Mouse (Mus musculus) forebrain, embryonic 12.5 days (tissue): Measurements from ENCODE around the gene Cyp2a12. TPM values are rescaled to one million over a fixed set of nuclear protein-coding genes. Genes with fewer than 3 reads are reported as not detected.
"Not testable (repeated sequence)": the region's sequence is repeated elsewhere in the genome, so short reads cannot be mapped to it uniquely, and the experiment has no call there.

Source experiments
- ATAC-seq: fragments of 200-750 bp; cut with Nextera tagmentation; 2 replicates; pipeline ENCODE4 v1.8.0; 2017; ENCODE audit warnings: moderate TSS enrichment; ENCODE audit not compliant: low FRiP score
- H3K27ac ChIP-seq: fragments of 300-500 bp; sonication (generic); 2 replicates; pipeline ENCODE4 v1.5.1; 2016; ENCODE audit warnings: mild to moderate bottlenecking
- H3K27me3 ChIP-seq: fragments of 300-500 bp; sonication (generic); 2 replicates; pipeline ENCODE4 v1.6.1; 2016; ENCODE audit warnings: mild to moderate bottlenecking
- H3K36me3 ChIP-seq: fragments of 300-500 bp; sonication (generic); replicated peaks from 2 replicates; pipeline ENCODE4 v1.6.1; 2016; ENCODE audit warnings: mild to moderate bottlenecking
- H3K4me1 ChIP-seq: fragments of 300-500 bp; sonication (generic); 2 replicates; pipeline ENCODE4 v1.6.1; 2016
- H3K4me2 ChIP-seq: fragments of 300-500 bp; sonication (generic); 2 replicates; pipeline ENCODE4 v1.6.1; 2016; ENCODE audit warnings: mild to moderate bottlenecking, moderate library complexity
- H3K4me3 ChIP-seq: fragments of 300-500 bp; sonication (generic); replicated peaks from 2 replicates; pipeline ENCODE4 v1.5.1; 2016; ENCODE audit warnings: mild to moderate bottlenecking
- H3K9ac ChIP-seq: fragments of 300-500 bp; sonication (generic); 2 replicates; pipeline ENCODE4 v1.6.1; 2016; ENCODE audit warnings: mild to moderate bottlenecking
- H3K9me3 ChIP-seq: fragments of 300-500 bp; sonication (generic); 2 replicates; pipeline ENCODE4 v1.6.1; 2016
- WGBS: fragments of 180-500 bp; shearing (Covaris S2); methylation state at CpG from one replicate; pipeline ENCODE4 v1.1.7; 2016; 5-methylcytosine and 5-hydroxymethylcytosine counted together
- polyA plus RNA-seq: library from polyadenylated mRNA; unstranded; fragments of >200 nt; fragmentation: Nextera tagmentation; extraction: Ambion mirVana; gene quantifications from 2 replicates; pipeline ENCODE4 v1.2.1, GENCODE M21; 2016

Cyp2a12 gene
- not detected in 2 replicates for polyA plus RNA-seq

DNA sequence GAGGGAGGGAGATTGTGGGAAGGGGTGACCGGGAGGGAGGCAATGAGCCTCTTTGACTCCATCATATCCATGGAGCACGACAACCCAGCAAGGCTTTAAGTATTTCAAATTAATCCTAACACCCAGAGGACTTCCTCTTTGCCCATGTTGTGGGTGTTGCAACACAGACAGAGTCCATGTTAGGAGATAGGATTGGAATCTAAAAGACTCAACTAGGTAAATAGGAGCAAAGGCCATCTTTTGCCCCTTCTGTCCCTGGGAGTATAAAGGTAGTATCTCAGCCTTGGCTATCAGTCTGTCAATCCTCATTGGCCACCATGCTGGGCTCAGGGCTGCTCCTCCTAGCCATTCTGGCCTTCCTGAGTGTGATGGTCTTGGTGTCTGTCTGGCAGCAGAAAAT, at the start of gene Cyp2a12:
TSS of gene Cyp2a12 (plus strand) at position 293 of the 400 bp plus-strand sequence.
- no peak within 1 kb of the TSS for H3K9ac ChIP-seq
- no peak within 1 kb of the TSS for H3K4me2 ChIP-seq
- no peak for ATAC-seq
- H3K36me3 ChIP-seq, result no peaks in the 10 kb centered on the region
- 92% methylated on average over 2 of the region's 2 CpGs for WGBS
- no peak within 1 kb of the TSS for H3K27ac ChIP-seq
- no peaks in the 10 kb centered on the region for H3K9me3 ChIP-seq
- H3K27me3 ChIP-seq, result no peaks in the 10 kb centered on the region
- H3K4me3 ChIP-seq, result no peak within 1 kb of the TSS
- H3K4me1 ChIP-seq, result no peaks in the 10 kb centered on the region

DNA sequence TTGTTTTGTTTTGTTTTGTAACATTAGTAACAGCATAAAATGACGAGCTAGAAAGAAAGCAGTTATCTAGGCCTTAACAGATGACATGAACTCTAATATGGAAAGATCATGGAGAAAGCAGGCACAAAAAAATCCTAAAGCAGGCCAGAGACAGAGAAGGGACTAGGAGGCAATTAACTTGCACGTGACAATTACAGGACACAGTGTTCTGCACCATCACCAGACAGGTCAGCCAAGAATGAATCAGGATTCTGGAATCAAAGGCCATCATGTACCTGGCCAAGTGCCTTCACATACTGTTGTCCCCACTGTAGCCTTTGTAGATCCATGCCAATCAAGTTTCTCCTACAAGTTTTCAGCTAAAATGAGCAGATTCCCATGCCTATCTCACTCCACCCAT, 47.4 kb upstream of the Cyp2a12 start:
- not testable (repeated sequence) for H3K9ac ChIP-seq, ATAC-seq, H3K9me3 ChIP-seq, H3K4me2 ChIP-seq, H3K4me1 ChIP-seq, H3K36me3 ChIP-seq, H3K4me3 ChIP-seq, H3K27ac ChIP-seq, H3K27me3 ChIP-seq
- 81% methylated on average over 2 of the region's 2 CpGs for WGBS

DNA sequence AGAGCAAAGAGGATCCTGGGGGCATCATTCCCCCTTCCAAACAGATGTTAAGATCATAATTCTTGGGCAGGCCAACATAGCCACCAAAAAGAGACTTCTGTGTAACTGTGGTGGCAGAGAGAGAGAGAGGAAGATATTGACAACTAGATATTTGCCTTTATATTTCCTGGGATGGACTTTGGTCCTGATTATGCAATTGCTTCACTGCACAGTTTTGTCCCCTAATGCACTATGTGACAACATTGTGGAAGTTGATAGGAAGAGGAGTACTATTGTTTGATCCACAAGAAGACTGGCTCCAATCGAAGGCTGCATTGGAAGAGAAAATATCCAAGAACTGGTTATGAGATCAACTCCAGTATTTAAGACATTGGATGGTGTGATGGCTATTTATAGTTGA, 46.9 kb upstream of the Cyp2a12 start:
- WGBS, result 84% methylated on average over 1 of the region's 1 CpGs
- not testable (repeated sequence) for ATAC-seq, H3K36me3 ChIP-seq, H3K27ac ChIP-seq, H3K4me2 ChIP-seq, H3K9me3 ChIP-seq, H3K27me3 ChIP-seq, H3K4me1 ChIP-seq, H3K4me3 ChIP-seq, H3K9ac ChIP-seq

DNA sequence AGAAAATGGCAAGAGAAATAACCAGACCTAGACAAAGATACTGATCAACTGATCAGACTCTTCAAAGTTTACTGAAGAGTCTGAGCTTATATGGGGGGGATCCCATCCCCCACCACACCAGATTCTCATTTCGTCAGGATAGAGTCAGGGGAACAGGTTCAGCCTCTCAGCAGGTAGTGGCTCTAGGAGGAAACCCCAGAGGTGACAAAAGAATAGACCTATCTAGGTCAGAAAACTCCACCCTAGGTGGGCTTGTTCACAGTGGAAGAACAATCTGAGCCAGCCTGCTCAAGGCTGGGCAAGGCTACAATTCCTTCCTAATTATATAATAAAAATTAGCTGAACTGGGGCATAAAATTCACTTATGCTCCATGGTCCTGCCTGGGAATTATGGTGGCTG, 46.3 kb upstream of the Cyp2a12 start:
- Histone ChIP-seq H3K36me3 (no peaks in the 10 kb centered on the region), H3K27ac (no peak overlapping the region), H3K4me3 (no peak overlapping the region), H3K9me3 (0 out of 2 replicates have a peak, but pooled peaks cover 6% of the 10 kb centered on the region), H3K27me3 (no peaks in the 10 kb centered on the region), H3K4me2 (no peak overlapping the region), H3K9ac (no peak overlapping the region), H3K4me1 (no peaks in the 10 kb centered on the region)
- ATAC-seq, result no peak
- WGBS, result 17% methylated on average over 1 of the region's 1 CpGs

DNA sequence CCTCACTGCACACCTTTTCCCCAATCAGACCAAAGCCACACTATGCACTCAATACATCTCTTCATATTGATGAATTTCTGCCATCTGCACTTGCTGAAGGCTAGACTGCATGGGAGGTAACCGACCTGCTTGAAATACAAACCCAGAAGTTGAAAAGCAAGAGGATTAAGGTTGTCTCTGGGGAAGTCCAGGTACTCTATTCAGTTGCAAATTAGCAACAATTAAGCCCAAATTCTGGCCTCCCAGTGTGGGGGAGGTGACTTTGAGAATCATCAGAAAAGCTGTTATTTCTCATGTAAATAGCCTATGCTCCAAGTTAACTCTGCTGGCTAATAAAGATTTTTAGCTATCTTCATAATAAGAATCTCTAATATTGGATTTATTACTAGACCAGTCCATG, 45.7 kb upstream of the Cyp2a12 start:
- not testable (repeated sequence) for H3K4me3 ChIP-seq, H3K27me3 ChIP-seq, H3K27ac ChIP-seq, H3K36me3 ChIP-seq, H3K4me2 ChIP-seq, H3K9me3 ChIP-seq, ATAC-seq, H3K9ac ChIP-seq, H3K4me1 ChIP-seq
- WGBS, result 13% methylated on average over 1 of the region's 1 CpGs

DNA sequence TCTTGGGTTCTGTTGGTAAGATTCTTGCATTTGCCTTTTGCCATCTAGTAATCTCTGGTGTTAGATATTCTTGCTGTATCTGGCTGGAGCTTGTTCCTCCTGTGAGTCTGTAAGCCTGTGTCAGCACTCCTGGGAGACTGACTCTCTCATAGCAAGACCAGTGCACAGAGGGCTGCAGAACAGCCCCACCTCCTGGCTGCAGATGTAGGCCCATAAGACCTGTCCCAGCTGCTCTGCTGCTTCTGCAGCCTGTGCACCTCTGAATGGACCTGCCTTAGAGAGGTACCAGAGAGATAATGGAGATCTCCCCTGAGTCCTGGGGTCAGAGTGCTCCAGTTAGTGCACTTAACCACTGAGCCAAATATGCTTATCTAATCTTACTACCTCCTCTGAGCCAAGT, 2.3 kb upstream of the Cyp2a12 start:
- not testable (repeated sequence) for H3K4me3 ChIP-seq, H3K9ac ChIP-seq, H3K9me3 ChIP-seq, H3K4me2 ChIP-seq, H3K36me3 ChIP-seq, H3K4me1 ChIP-seq, ATAC-seq, H3K27me3 ChIP-seq, H3K27ac ChIP-seq

DNA sequence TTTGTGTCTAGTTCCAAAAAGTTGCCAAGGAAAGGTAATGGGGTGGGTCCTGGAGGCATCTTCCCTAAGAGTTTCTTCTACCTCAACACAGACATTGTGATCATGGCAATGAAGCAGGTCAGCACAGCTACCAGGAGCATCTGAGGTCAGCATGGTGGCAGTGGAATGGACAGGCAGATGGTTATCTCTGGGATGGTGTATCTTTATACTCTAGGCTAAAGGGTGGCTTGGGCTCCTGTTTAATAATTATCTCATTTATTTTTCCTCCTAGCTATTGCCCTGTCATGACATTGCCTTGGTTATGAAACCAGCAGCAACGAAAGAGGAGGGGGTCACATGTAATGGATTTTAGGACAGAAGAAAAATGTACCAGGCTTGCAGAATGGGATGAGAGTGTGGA, 20.0 kb downstream of the Cyp2a12 start:
- not testable (repeated sequence) for H3K9ac ChIP-seq, H3K4me2 ChIP-seq, H3K4me3 ChIP-seq, H3K27ac ChIP-seq, H3K36me3 ChIP-seq, H3K4me1 ChIP-seq, H3K27me3 ChIP-seq, ATAC-seq, H3K9me3 ChIP-seq
- 45% methylated on average over 1 of the region's 1 CpGs for WGBS

DNA sequence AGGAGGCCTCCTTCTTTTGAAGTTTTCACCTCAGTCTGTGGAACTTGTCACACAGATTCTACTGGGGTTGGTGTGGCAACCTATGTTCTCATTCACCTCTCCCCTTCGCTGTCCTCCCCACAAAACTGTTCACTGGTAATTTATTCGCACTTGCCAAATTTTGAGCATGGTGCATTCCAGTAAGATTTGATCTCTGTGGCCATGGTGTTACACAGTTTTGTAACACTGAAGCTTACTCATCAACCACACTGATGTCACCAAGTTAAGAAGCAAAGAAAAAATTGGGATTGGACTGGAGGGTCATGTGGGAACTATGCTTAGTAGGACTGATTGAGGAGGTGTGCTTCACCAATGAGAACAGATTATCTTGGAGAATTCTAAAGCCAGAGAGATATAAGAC, 30.5 kb downstream of the Cyp2a12 start:
- not testable (repeated sequence) for H3K9me3 ChIP-seq, H3K4me2 ChIP-seq, H3K27me3 ChIP-seq, H3K4me3 ChIP-seq, H3K36me3 ChIP-seq, H3K4me1 ChIP-seq, H3K9ac ChIP-seq, ATAC-seq, H3K27ac ChIP-seq
- 89% methylated on average over 2 of the region's 2 CpGs for WGBS

DNA sequence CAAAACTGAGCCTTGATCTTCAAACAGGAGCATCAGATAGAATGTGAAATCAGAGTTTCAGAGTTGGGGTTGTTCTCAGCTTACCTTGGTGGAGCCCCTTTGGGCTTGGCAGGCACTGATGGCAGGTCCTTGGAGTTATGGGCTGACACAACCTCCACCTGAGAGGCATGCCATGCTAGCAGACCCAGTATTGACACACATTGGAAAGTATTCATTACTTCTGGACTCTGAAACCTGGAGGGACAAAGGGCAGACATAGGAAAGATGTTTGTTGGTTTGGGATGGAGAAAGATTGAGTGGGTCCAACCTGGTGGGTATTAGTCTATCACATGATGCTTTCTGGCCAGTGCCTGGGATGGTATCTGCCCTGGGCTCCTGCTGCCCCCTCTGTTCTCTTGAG, 31.0 kb downstream of the Cyp2a12 start:
- H3K4me1 ChIP-seq, H3K9ac ChIP-seq, ATAC-seq, H3K9me3 ChIP-seq, H3K4me2 ChIP-seq, H3K27me3 ChIP-seq, H3K4me3 ChIP-seq, H3K27ac ChIP-seq, H3K36me3 ChIP-seq: not testable (repeated sequence)

DNA sequence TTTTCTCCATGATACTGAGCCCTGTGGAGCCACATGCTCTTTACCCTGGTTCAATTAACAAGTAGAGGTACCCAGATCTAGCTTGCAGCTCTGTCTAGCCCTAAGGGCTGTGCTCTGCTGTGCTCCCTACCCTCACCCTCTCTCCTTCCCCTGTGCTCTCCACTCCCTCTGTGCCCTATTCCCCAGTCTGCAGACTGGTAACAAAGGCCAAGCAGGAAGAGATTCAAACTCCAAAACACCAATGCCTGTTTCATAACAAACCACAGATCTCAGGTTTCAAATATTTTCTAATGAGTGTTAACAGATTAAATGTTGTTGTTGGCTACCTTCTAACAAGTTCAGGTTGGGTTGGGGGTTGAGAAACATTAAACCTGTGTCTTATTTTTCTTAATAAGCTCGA, 49.8 kb downstream of the Cyp2a12 start:
- ATAC-seq, result no peak
- no peak overlapping the region for H3K9ac ChIP-seq
- H3K4me1 ChIP-seq, result no peaks in the 10 kb centered on the region
- no peak overlapping the region for H3K27ac ChIP-seq
- H3K4me2 ChIP-seq, result no peak overlapping the region
- 0 out of 2 replicates have a peak, but pooled peaks cover 3% of the 10 kb centered on the region for H3K9me3 ChIP-seq
- no peaks in the 10 kb centered on the region for H3K36me3 ChIP-seq
- H3K27me3 ChIP-seq, result no peaks in the 10 kb centered on the region
- H3K4me3 ChIP-seq, result no peak overlapping the region
- 70% methylated on average over 1 of the region's 1 CpGs for WGBS

DNA sequence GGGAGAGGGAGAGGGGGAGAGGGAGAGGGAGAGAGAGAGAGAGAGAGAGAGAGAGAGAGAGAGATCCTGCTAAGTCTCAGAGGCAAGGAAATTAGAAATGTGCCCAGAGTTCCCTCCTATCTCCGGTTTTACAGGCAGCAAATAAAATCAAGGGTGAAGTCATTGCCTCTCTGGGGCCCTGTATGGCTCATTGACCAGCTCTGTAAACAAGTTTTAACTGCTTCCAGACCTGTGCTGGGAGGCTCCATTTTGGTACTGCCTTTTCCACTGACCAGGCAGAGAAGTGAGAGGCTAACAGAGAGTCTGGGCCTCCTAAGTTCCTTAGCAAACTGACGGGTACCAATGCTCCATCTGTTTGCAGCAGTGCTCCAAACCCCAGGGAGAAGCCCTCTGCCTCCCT, 52.7 kb downstream of the Cyp2a12 start:
- 77% methylated on average over 2 of the region's 2 CpGs for WGBS
- Histone ChIP-seq H3K9ac (no peak overlapping the region), H3K27me3 (no peaks in the 10 kb centered on the region), H3K9me3 (0 out of 2 replicates have a peak, but pooled peaks cover 3% of the 10 kb centered on the region), H3K36me3 (no peaks in the 10 kb centered on the region), H3K4me2 (no peak overlapping the region), H3K4me1 (no peaks in the 10 kb centered on the region), H3K4me3 (no peak overlapping the region), H3K27ac (no peak overlapping the region)
- ATAC-seq, result no peak

Other genes starting within 250 kb of the Cyp2a12 start
- 0.10 and 0.27 TPM in 2 replicates for gene Cyp2g1, start 220.2 kb upstream of the Cyp2a12 start, polyA plus RNA-seq
- not detected in 2 replicates for gene Cyp2a5, start 193.8 kb upstream of the Cyp2a12 start, polyA plus RNA-seq
- not detected in 2 replicates for gene Cyp2a22, start 89.7 kb upstream of the Cyp2a12 start, polyA plus RNA-seq
- not detected in 2 replicates for gene Cyp2f2, start 90.8 kb downstream of the Cyp2a12 start, polyA plus RNA-seq
- gene Cyp2t4, start 124.6 kb downstream of the Cyp2a12 start, polyA plus RNA-seq, result 0.15 and 0.34 TPM in 2 replicates
- 89.9 and 92.2 TPM in 2 replicates for gene Egln2, start 137.7 kb downstream of the Cyp2a12 start, polyA plus RNA-seq
- 69.4 and 70.4 TPM in 2 replicates for gene Rab4b, start 149.8 kb downstream of the Cyp2a12 start, polyA plus RNA-seq
- 0.59 TPM in 1 of 2 replicates, not detected in the other for gene Gm21983, start 152.0 kb downstream of the Cyp2a12 start, polyA plus RNA-seq
- 9.0 and 11.7 TPM in 2 replicates for gene Mia, start 152.1 kb downstream of the Cyp2a12 start, polyA plus RNA-seq
- gene BC024978, start 166.7 kb downstream of the Cyp2a12 start, polyA plus RNA-seq, result 3.9 and 4.1 TPM in 2 replicates
- 302 and 306 TPM in 2 replicates for gene Snrpa, start 167.2 kb downstream of the Cyp2a12 start, polyA plus RNA-seq
- 6.3 and 7.5 TPM in 2 replicates for gene Itpkc, start 199.6 kb downstream of the Cyp2a12 start, polyA plus RNA-seq
- gene Coq8b, start 203.9 kb downstream of the Cyp2a12 start, polyA plus RNA-seq, result 20.2 and 21.0 TPM in 2 replicates
- 40.6 and 41.8 TPM in 2 replicates for gene Numbl, start 229.4 kb downstream of the Cyp2a12 start, polyA plus RNA-seq